ENCODE assay signal across 25 mouse cellular contexts in the genomic region with DNA sequence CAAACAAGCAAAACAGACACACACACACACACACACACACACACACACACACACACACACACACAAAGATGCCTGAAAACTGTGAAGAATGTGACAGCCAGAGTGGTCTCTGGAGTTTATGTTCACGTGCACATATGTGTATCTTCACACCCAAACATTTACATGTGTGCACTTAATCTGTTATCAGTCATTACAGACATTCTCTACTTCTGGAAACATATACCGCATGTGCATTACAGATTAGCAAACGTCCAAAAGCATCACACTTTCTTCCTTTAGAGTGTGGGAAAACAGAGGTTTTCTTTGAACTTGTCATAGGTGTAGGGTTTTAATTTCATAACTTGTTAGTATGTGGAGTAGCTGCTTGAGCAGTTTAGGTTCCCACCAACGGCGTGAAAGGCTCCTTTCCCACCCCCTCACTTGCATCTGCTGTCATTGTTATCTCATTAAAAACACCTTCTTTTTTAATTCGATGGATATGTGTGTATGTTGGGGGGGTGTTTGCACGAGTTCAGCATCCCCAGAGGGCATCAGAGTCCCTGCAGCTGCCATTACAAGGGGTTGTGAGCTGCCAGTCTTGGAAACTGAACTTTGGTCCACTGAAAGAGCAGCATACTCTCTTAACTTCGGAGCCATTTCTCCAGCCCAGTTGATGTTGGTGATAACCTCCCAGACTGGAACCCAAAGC. TPM values are rescaled to one million over a fixed set of nuclear protein-coding genes. Genes with fewer than 3 reads are reported as not detected.
A peak's percentile ranks its signal among the peaks of the same experiment; 100 is the strongest.
DNase-seq lines count a peak whose midpoint lies in the region; ATAC-seq lines count a peak whose summit lies in the region.
"Had no signal": no experiment of that assay in that cellular context is flagged by ENCODE, and none has a peak within 500 bp of the region (broad histone marks: within the 10 kb centered on the region; RNA-seq: fewer than 3 reads in every experiment).

No protein-coding gene starts in this region.

- no peaks in the 10 kb centered on the region for H3K4me1 ChIP-seq in liver, embryonic 11.5 days (replicated peaks; ENCODE audit: control insufficient read depth, insufficient read depth, low read length)
- peaks cover 22% of the 10 kb centered on the region for H3K4me1 ChIP-seq in liver, embryonic 16.5 days (ENCODE audit: control insufficient read depth, low read depth, low read length)
- H3K4me1 ChIP-seq: forebrain, embryonic 13.5 days; heart, embryonic 13.5 days had no signal

- no peaks in the 10 kb centered on the region for H3K9me3 ChIP-seq in liver, embryonic 11.5 days (ENCODE audit: control insufficient read depth, low read length)
- H3K9me3 ChIP-seq in liver, embryonic 16.5 days (replicated peaks; ENCODE audit: control insufficient read depth, low read length): no peaks in the 10 kb centered on the region
- H3K9me3 ChIP-seq: forebrain, embryonic 13.5 days; G1E; heart, embryonic 13.5 days had no signal

- DNase-seq in spleen, adult 12 weeks (ENCODE audit: low spot score): peak; percentile 27
- no peak for DNase-seq in spleen, postnatal 10 days (ENCODE audit: low spot score in 2 of 2)
- DNase-seq in liver, embryonic 11.5 days (ENCODE audit: low spot score): no peak
- DNase-seq in frontal cortex, postnatal 10 days (ENCODE audit: low spot score in 2 of 2): no peak
- no peak for DNase-seq in lung, postnatal 4 days
- DNase-seq in right cerebral cortex, postnatal 4 days: no peak
- DNase-seq: adrenal gland, postnatal 25 days; cerebellum, adult 2 months; cerebellum, postnatal 14 days; gastrocnemius, postnatal 10 days; heart, postnatal 10 days; kidney, adult 11 months; kidney, postnatal 25 days; lung, postnatal 36 days; retina, postnatal 1 day; right cerebral cortex, postnatal 14 days; thymus, postnatal 14 days had no signal

- H3K4me2 ChIP-seq in liver, embryonic 11.5 days: no peak overlapping the region
- peak overlapping the region; percentile 48 for H3K4me2 ChIP-seq in liver, embryonic 16.5 days (ENCODE audit: low read depth, low read length)
- H3K4me2 ChIP-seq: forebrain, embryonic 13.5 days; heart, embryonic 13.5 days; hindbrain, embryonic 14.5 days had no signal

- ATAC-seq in liver, embryonic 11.5 days (replicated peaks; ENCODE audit: low FRiP score): peak; percentile 85
- ATAC-seq in liver, embryonic 16.5 days (ENCODE audit: low read depth): peak; percentile 90
- ATAC-seq: forebrain, embryonic 13.5 days; inflammation-experienced regulatory T-cells, adult 6 months had no signal

- no peak overlapping the region for H3K4me3 ChIP-seq in liver, embryonic 11.5 days (ENCODE audit: low read depth, low read length)
- H3K4me3 ChIP-seq in liver, embryonic 16.5 days (ENCODE audit: low read depth, low read length): no peak overlapping the region
- H3K4me3 ChIP-seq: forebrain, embryonic 13.5 days; heart, embryonic 13.5 days had no signal

- 55% methylated on average over 8 of the region's 8 CpGs for WGBS in liver, embryonic 11.5 days
- 32% methylated on average over 8 of the region's 8 CpGs for WGBS in liver, embryonic 16.5 days (ENCODE audit: insufficient replicate concordance)

- H3K9ac ChIP-seq in liver, embryonic 11.5 days (ENCODE audit: low read depth, low read length): no peak overlapping the region
- peak overlapping the region; percentile 37; the same call in 1 of the 2 replicates for H3K9ac ChIP-seq in liver, embryonic 16.5 days (ENCODE audit: low read depth, low read length)
- H3K9ac ChIP-seq: forebrain, embryonic 13.5 days; heart, embryonic 13.5 days; hindbrain, embryonic 14.5 days had no signal

- no peaks in the 10 kb centered on the region for H3K27me3 ChIP-seq in liver, embryonic 11.5 days (replicated peaks; ENCODE audit: control insufficient read depth, insufficient read depth, low read length)
- no peaks in the 10 kb centered on the region for H3K27me3 ChIP-seq in liver, embryonic 16.5 days (ENCODE audit: control insufficient read depth, insufficient read depth, low read depth, low read length)

- no peaks in the 10 kb centered on the region for H3K36me3 ChIP-seq in liver, embryonic 11.5 days (ENCODE audit: control insufficient read depth, insufficient read depth, low read length)
- H3K36me3 ChIP-seq in liver, embryonic 16.5 days (ENCODE audit: control insufficient read depth, insufficient read depth): no peaks in the 10 kb centered on the region
- H3K36me3 ChIP-seq: G1E; heart, embryonic 13.5 days had no signal

- no peak overlapping the region for H3K27ac ChIP-seq in liver, embryonic 11.5 days (ENCODE audit: low read depth, low read length)
- peak overlapping the region; percentile 90 for H3K27ac ChIP-seq in liver, embryonic 16.5 days (ENCODE audit: low read length)
- H3K27ac ChIP-seq: forebrain, embryonic 13.5 days; heart, embryonic 13.5 days; hindbrain, embryonic 14.5 days had no signal

RNA-seq across cellular contexts. Expression of gene Mfsd1, which starts 16.9 kb away (rescaled TPM):
- 44.4 and 51.7 TPM in 2 replicates for polyA plus RNA-seq in liver, embryonic 11.5 days (2014; fragmentation: Nextera tagmentation; extraction: Ambion mirVana)
- 24.6 and 25.2 TPM in 2 replicates for polyA plus RNA-seq in liver, embryonic 16.5 days (2015; fragmentation: Nextera tagmentation; extraction: Ambion mirVana)

RNA-seq across cellular contexts. Expression of gene Rarres1, which starts 50.4 kb away (rescaled TPM):
- 3.4 and 4.6 TPM in 2 replicates for polyA plus RNA-seq in liver, embryonic 11.5 days (2014; fragmentation: Nextera tagmentation; extraction: Ambion mirVana)
- 3.7 and 4.3 TPM in 2 replicates for polyA plus RNA-seq in liver, embryonic 16.5 days (2015; fragmentation: Nextera tagmentation; extraction: Ambion mirVana)
- polyA plus RNA-seq: C2C12; G1E; inflammation-experienced regulatory T-cells, adult 6 months; Patski had no signal
